Mouse (Mus musculus) lung, postnatal 14 days (tissue): ENCODE measurements around the gene Csdc2.
"Not testable (repeated sequence)": the region's sequence is repeated elsewhere in the genome, so short reads cannot be mapped to it uniquely, and the experiment has no call there.

ENCODE experiments used
- DNase-seq: peaks from one replicate; pipeline ENCODE4 v3.0.0; 2021

Csdc2 gene

GRCm38 (mm10) chr15:81956457-81956856, 19.9 kb downstream of the Csdc2 start:
- DNase-seq = peak; percentile 63

- DNase-seq = no peak
These were observed 21.0 kb downstream of the Csdc2 start for GRCm38 (mm10) chr15:81957598-81957997.

- DNase-seq = no peak
These were observed 22.3 kb downstream of the Csdc2 start for GRCm38 (mm10) chr15:81958906-81959305.

GRCm38 (mm10) chr15:81960171-81961077, 23.9 kb downstream of the Csdc2 start, which contains the start of gene Pmm1:
Gene Pmm1 (minus strand): TSS chr15:81960930.
- peak; percentile 99 for DNase-seq

GRCm38 (mm10) chr15:81961078-81961451, 24.5 kb downstream of the Csdc2 start:
- DNase-seq = no peak

GRCm38 (mm10) chr15:81964262-81964661, 27.7 kb downstream of the Csdc2 start:
- no peak for DNase-seq

GRCm38 (mm10) chr15:81964980-81965545, 28.5 kb downstream of the Csdc2 start:
- no peak for DNase-seq

GRCm38 (mm10) chr15:81966062-81966829, 29.7 kb downstream of the Csdc2 start:
- DNase-seq = no peak

GRCm38 (mm10) chr15:81967821-81968220, 31.3 kb downstream of the Csdc2 start:
- DNase-seq = no peak

- no peak for DNase-seq
These were observed 31.9 kb downstream of the Csdc2 start for GRCm38 (mm10) chr15:81968447-81968846.

- DNase-seq = no peak
These were observed 32.6 kb downstream of the Csdc2 start for GRCm38 (mm10) chr15:81969173-81969572.

- DNase-seq = not testable (repeated sequence)
These were observed 33.1 kb downstream of the Csdc2 start for GRCm38 (mm10) chr15:81969635-81970034.

GRCm38 (mm10) chr15:81970498-81970897, 33.9 kb downstream of the Csdc2 start:
- not testable (repeated sequence) for DNase-seq

GRCm38 (mm10) chr15:81975156-81975555, 38.6 kb downstream of the Csdc2 start:
- DNase-seq = not testable (repeated sequence)

- DNase-seq = no peak
These were observed 43.8 kb downstream of the Csdc2 start, which contains the start of gene 1700029P11Rik for GRCm38 (mm10) chr15:81980321-81980720. Gene 1700029P11Rik (plus strand): TSS chr15:81980540.

- no peak for DNase-seq
These were observed 45.6 kb downstream of the Csdc2 start for GRCm38 (mm10) chr15:81982173-81982572.

GRCm38 (mm10) chr15:81985267-81986161, 49.0 kb downstream of the Csdc2 start:
- DNase-seq = no peak

- DNase-seq = no peak
These were observed 51.1 kb downstream of the Csdc2 start, which contains the start of gene Xrcc6 for GRCm38 (mm10) chr15:81987646-81988045. Gene Xrcc6 (plus strand): TSS chr15:81987835.

GRCm38 (mm10) chr15:81989371-81990062, 53.0 kb downstream of the Csdc2 start:
- peak; percentile 93 for DNase-seq

- no peak for DNase-seq
These were observed 54.0 kb downstream of the Csdc2 start for GRCm38 (mm10) chr15:81990549-81990948.

GRCm38 (mm10) chr15:81993992-81994391, 57.4 kb downstream of the Csdc2 start:
- no peak for DNase-seq
